Mouse (Mus musculus): ENCODE measurements around the gene Cdc6. TPM values are rescaled to one million over a fixed set of nuclear protein-coding genes. Genes with fewer than 3 reads are reported as not detected.

Gene Cdc6
- polyA plus RNA-seq, 1 experiment from 2014 or later: 38.3 TPM

Other genes starting within 250 kb of the Cdc6 start
- gene Gsdma, start 243.4 kb upstream of the Cdc6 start, polyA plus RNA-seq (2015; fragmentation: Nextera tagmentation; extraction: Ambion mirVana): 0.09 TPM in 1 of 2 replicates, not detected in the other
- 165 and 177 TPM in 2 replicates for gene Psmd3, start 225.2 kb upstream of the Cdc6 start, polyA plus RNA-seq (2015; fragmentation: Nextera tagmentation; extraction: Ambion mirVana)
- not detected in 2 replicates for gene Csf3, start 206.5 kb upstream of the Cdc6 start, polyA plus RNA-seq (2015; fragmentation: Nextera tagmentation; extraction: Ambion mirVana)
- gene Med24, start 178.4 kb upstream of the Cdc6 start, polyA plus RNA-seq (2015; fragmentation: Nextera tagmentation; extraction: Ambion mirVana): 56.6 and 57.8 TPM in 2 replicates
- 36.3 and 36.4 TPM in 2 replicates for gene Thra, start 167.2 kb upstream of the Cdc6 start, polyA plus RNA-seq (2015; fragmentation: Nextera tagmentation; extraction: Ambion mirVana)
- gene Nr1d1, start 132.5 kb upstream of the Cdc6 start, polyA plus RNA-seq (2015; fragmentation: Nextera tagmentation; extraction: Ambion mirVana): 1.4 and 1.6 TPM in 2 replicates
- 19.4 and 20.3 TPM in 2 replicates for gene Msl1, start 112.3 kb upstream of the Cdc6 start, polyA plus RNA-seq (2015; fragmentation: Nextera tagmentation; extraction: Ambion mirVana)
- 33.2 and 36.6 TPM in 2 replicates for gene Casc3, start 102.9 kb upstream of the Cdc6 start, polyA plus RNA-seq (2015; fragmentation: Nextera tagmentation; extraction: Ambion mirVana)
- gene Rapgefl1, start 71.0 kb upstream of the Cdc6 start, polyA plus RNA-seq (2015; fragmentation: Nextera tagmentation; extraction: Ambion mirVana): 1.3 and 1.4 TPM in 2 replicates
- 4.6 and 4.8 TPM in 2 replicates for gene Wipf2, start 44.2 kb upstream of the Cdc6 start, polyA plus RNA-seq (2015; fragmentation: Nextera tagmentation; extraction: Ambion mirVana)
- gene Rara, start 20.0 kb downstream of the Cdc6 start, polyA plus RNA-seq (2015; fragmentation: Nextera tagmentation; extraction: Ambion mirVana): 35.4 and 37.2 TPM in 2 replicates
- 0.31 TPM in 1 of 2 replicates, not detected in the other for gene Gjd3, start 75.2 kb downstream of the Cdc6 start, polyA plus RNA-seq (2015; fragmentation: Nextera tagmentation; extraction: Ambion mirVana)
- gene Top2a, start 116.4 kb downstream of the Cdc6 start, polyA plus RNA-seq (2015; fragmentation: Nextera tagmentation; extraction: Ambion mirVana): 257 and 270 TPM in 2 replicates
- gene Igfbp4, start 133.4 kb downstream of the Cdc6 start, polyA plus RNA-seq (2015; fragmentation: Nextera tagmentation; extraction: Ambion mirVana): 498 TPM in 2 replicates
- 0.19 and 0.39 TPM in 2 replicates for gene Tns4, start 181.5 kb downstream of the Cdc6 start, polyA plus RNA-seq (2015; fragmentation: Nextera tagmentation; extraction: Ambion mirVana)
- 0.18 and 0.20 TPM in 2 replicates for gene Ccr7, start 247.3 kb downstream of the Cdc6 start, polyA plus RNA-seq (2015; fragmentation: Nextera tagmentation; extraction: Ambion mirVana)

Measured in lung, embryonic 16.5 days (tissue).